Mouse (Mus musculus): Measurements from ENCODE around the gene Tmem159. TPM values are rescaled to one million over a fixed set of nuclear protein-coding genes. Genes with fewer than 3 reads are reported as not detected.

The Tmem159 gene
- polyA plus RNA-seq, 1 experiment from 2014 or later: 7.7 TPM

DNA sequence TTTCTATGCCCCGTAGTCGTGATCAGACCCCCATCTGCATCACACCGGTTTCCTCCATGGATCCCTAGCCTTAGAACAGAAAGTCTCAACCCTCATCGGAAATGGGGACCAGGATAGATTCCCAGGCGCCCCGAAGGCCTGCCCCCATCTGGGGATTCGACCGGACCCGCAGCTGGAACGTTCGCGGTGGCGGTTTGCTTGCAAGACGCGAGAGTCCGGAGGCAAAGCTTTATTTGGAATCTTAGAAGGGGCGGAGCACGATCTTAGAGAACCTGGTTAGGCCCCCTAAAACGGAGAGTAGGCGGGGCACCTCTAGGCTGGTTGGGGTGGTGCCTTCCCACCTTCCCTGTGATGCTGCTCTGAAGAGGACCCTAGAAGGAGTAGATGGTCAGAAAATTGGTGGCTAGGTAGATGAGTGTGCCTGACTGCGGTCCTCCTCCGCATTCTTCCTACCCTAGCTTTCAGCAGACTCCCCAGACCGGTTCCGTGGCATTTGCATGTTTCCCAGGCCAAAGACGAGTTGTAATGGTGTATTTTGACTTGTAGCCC is 940 bp downstream of the Tmem159 start:
- Histone ChIP-seq H3K27ac (replicated peaks) (no peak overlapping the region), H3K9ac (replicated peaks) (peak overlapping the region; percentile 47; the same call in 1 of the 2 replicates), H3K9me3 (no peaks in the 10 kb centered on the region), H3K36me3 (no peaks in the 10 kb centered on the region), H3K4me2 (replicated peaks) (peak overlapping the region; percentile 81), H3K4me3 (peak overlapping the region; percentile 47), H3K27me3 (peaks cover 16% of the 10 kb centered on the region; the same call in 1 of the 2 replicates), H3K4me1 (peaks cover 22% of the 10 kb centered on the region)
- peak; percentile 31; the same call in 1 of the 2 replicates for ATAC-seq (replicated peaks)
- WGBS: 4% methylated on average over 25 of the region's 25 CpGs

GRCm38 (mm10) chr7:120104975-120105374 is 2.8 kb downstream of the Tmem159 start:
- Histone ChIP-seq H3K4me3 (no peak overlapping the region), H3K27me3 (peaks cover 16% of the 10 kb centered on the region; the same call in 1 of the 2 replicates), H3K27ac (replicated peaks) (no peak overlapping the region), H3K4me1 (peaks cover 22% of the 10 kb centered on the region), H3K9ac (replicated peaks) (no peak overlapping the region), H3K9me3 (no peaks in the 10 kb centered on the region), H3K4me2 (replicated peaks) (no peak overlapping the region), H3K36me3 (no peaks in the 10 kb centered on the region)
- 46% methylated on average over 3 of the region's 3 CpGs for WGBS
- ATAC-seq (replicated peaks): no peak

GRCm38 (mm10) chr7:120106356-120106755 is 4.2 kb downstream of the Tmem159 start:
- no peak overlapping the region for H3K4me3 ChIP-seq
- H3K4me1 ChIP-seq: peaks cover 22% of the 10 kb centered on the region
- H3K9ac ChIP-seq (replicated peaks): no peak overlapping the region
- H3K27ac ChIP-seq (replicated peaks): no peak overlapping the region
- 38% methylated on average over 2 of the region's 2 CpGs for WGBS
- H3K9me3 ChIP-seq: no peaks in the 10 kb centered on the region
- ATAC-seq (replicated peaks): no peak
- no peak overlapping the region for H3K4me2 ChIP-seq (replicated peaks)
- peaks cover 16% of the 10 kb centered on the region; the same call in 1 of the 2 replicates for H3K27me3 ChIP-seq
- H3K36me3 ChIP-seq: no peaks in the 10 kb centered on the region

- no peaks in the 10 kb centered on the region for H3K27me3 ChIP-seq
- H3K4me3 ChIP-seq: no peak overlapping the region
- ATAC-seq (replicated peaks): no peak
- 85% methylated on average over 5 of the region's 5 CpGs for WGBS
- H3K9me3 ChIP-seq: no peaks in the 10 kb centered on the region
- H3K4me2 ChIP-seq (replicated peaks): no peak overlapping the region
- H3K9ac ChIP-seq (replicated peaks): no peak overlapping the region
- no peaks in the 10 kb centered on the region for H3K36me3 ChIP-seq
- H3K27ac ChIP-seq (replicated peaks): no peak overlapping the region
- peaks cover 4% of the 10 kb centered on the region; the same call in 1 of the 2 replicates for H3K4me1 ChIP-seq
Measured at GRCm38 (mm10) chr7:120109676-120110075, 7.5 kb downstream of the Tmem159 start.

DNA sequence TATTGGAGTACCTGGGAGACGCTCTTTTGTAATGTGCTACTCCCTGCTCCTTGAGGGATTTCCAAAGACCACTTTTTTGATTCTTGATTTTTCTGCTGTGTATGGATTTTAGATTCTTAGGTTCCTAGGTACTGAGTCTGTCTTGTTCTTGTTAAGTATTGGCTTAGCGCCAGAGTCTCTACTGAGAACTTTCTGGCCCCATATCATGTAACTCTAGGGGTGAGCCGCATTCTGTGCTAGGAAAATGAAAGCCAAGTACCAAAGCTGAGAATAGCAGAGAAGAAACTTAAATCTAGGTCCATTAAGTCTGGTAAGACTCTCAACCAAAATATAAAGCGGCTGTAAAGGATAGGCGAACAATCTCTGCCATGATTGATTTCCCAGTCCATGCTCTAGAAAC is 14.8 kb downstream of the Tmem159 start:
- Histone ChIP-seq H3K27me3 (no peaks in the 10 kb centered on the region), H3K4me3 (no peak overlapping the region), H3K9ac (replicated peaks) (no peak overlapping the region), H3K36me3 (no peaks in the 10 kb centered on the region), H3K4me1 (no peaks in the 10 kb centered on the region), H3K9me3 (no peaks in the 10 kb centered on the region), H3K27ac (replicated peaks) (no peak overlapping the region), H3K4me2 (replicated peaks) (no peak overlapping the region)
- 89% methylated on average over 5 of the region's 5 CpGs for WGBS
- no peak for ATAC-seq (replicated peaks)

DNA sequence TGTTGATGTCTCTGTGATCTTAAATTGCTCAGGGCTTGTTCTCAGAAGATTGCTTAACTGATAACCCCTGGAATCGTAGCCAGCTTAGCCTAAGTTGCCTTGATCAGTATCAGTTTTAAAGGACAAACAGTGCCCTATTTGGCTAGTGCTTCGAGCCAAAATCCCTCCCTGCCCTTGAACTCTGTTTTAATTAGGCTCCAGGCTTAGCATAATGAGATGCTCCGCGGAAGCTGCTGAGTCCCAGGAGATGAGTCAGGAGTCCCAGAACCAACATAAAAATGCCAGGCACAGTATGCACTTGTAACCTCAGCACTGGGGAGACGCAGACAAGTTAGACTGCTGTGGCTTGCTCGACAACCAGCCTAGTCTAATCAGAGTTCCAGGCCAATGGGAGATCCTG is 15.4 kb downstream of the Tmem159 start:
- no peaks in the 10 kb centered on the region for H3K9me3 ChIP-seq
- ATAC-seq (replicated peaks): no peak
- H3K27ac ChIP-seq (replicated peaks): no peak overlapping the region
- H3K4me2 ChIP-seq (replicated peaks): no peak overlapping the region
- H3K4me3 ChIP-seq: no peak overlapping the region
- H3K4me1 ChIP-seq: no peaks in the 10 kb centered on the region
- H3K36me3 ChIP-seq: no peaks in the 10 kb centered on the region
- no peak overlapping the region for H3K9ac ChIP-seq (replicated peaks)
- WGBS: 30% methylated on average over 6 of the region's 6 CpGs
- H3K27me3 ChIP-seq: no peaks in the 10 kb centered on the region

DNA sequence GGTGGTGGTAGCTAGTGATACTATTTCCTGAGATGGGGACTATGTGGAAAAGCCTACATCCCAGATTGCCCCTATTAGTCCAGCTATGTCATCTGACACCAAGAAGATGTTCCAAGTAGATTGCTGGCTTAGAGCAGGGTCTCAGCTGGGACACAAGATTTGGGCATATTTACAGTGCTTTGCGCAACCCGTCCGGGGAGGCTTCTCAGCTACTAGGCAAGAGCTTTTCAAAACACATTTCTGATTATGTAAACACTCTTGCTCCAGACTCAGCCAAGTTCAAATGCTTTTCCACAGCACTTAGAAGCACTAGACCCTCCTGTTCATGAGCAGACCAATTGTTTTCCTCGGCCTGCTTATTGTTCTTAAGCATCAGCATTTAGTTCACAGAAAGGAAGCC is 21.6 kb downstream of the Tmem159 start:
- 87% methylated on average over 4 of the region's 4 CpGs for WGBS
- Histone ChIP-seq H3K4me1 (peaks cover 3% of the 10 kb centered on the region; the same call in 1 of the 2 replicates), H3K4me2 (replicated peaks) (no peak overlapping the region), H3K4me3 (no peak overlapping the region), H3K27ac (replicated peaks) (no peak overlapping the region), H3K9me3 (no peaks in the 10 kb centered on the region), H3K27me3 (no peaks in the 10 kb centered on the region), H3K9ac (replicated peaks) (no peak overlapping the region), H3K36me3 (no peaks in the 10 kb centered on the region)
- no peak for ATAC-seq (replicated peaks)

DNA sequence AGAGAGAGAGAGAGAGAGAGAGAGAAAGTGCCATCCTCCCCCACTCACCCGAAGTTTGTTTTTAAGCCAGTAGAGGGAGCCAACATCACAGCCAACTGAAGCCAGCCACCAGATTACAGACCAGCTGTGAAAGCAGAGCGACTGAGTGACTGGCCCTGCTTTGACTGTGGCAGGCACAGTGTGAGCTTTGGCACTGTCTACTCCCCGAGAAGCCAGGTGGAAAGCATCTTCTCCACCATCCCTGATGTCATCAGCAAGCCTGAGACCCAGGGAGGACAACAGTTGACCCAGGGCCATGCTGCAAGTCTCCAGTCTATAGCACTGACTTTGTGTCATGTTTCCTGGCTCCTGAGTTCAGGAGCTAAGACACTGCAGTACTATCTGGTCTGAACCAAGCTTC is 22.7 kb downstream of the Tmem159 start:
- Histone ChIP-seq H3K9me3 (no peaks in the 10 kb centered on the region), H3K27me3 (no peaks in the 10 kb centered on the region), H3K4me2 (replicated peaks) (no peak overlapping the region), H3K27ac (replicated peaks) (no peak overlapping the region), H3K36me3 (no peaks in the 10 kb centered on the region), H3K4me3 (no peak overlapping the region), H3K9ac (replicated peaks) (no peak overlapping the region), H3K4me1 (peaks cover 3% of the 10 kb centered on the region; the same call in 1 of the 2 replicates)
- peak; percentile 90 for ATAC-seq (replicated peaks)
- WGBS: 2% methylated on average over 3 of the region's 3 CpGs

- no peak overlapping the region for H3K27ac ChIP-seq (replicated peaks)
- no peak overlapping the region for H3K4me3 ChIP-seq
- peaks cover 3% of the 10 kb centered on the region; the same call in 1 of the 2 replicates for H3K4me1 ChIP-seq
- H3K9me3 ChIP-seq: no peaks in the 10 kb centered on the region
- H3K9ac ChIP-seq (replicated peaks): no peak overlapping the region
- no peaks in the 10 kb centered on the region for H3K36me3 ChIP-seq
- WGBS: 9% methylated on average over 5 of the region's 5 CpGs
- no peak overlapping the region for H3K4me2 ChIP-seq (replicated peaks)
- no peak for ATAC-seq (replicated peaks)
- H3K27me3 ChIP-seq: no peaks in the 10 kb centered on the region
Measured at GRCm38 (mm10) chr7:120126976-120127685, 25.0 kb downstream of the Tmem159 start.

DNA sequence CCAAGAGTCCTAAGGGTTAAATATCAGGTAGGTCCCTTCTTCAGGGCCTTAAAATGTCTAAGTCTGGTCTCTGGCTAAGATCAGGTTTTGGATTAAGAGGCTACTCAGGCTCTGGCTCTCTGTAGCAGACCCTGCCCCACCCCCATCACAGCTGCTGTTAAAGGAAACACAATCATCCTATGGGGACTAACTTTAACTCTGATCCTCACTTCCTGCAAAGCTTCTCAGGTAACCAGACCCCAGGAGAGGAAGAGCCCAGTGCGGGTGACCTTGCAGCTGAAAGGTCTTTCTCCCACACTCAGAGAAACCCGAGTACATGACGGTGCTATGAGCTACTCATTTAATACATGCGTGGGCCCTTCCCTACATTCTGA is 25.5 kb downstream of the Tmem159 start:
- H3K36me3 ChIP-seq: no peaks in the 10 kb centered on the region
- no peak overlapping the region for H3K4me3 ChIP-seq
- peaks cover 3% of the 10 kb centered on the region; the same call in 1 of the 2 replicates for H3K4me1 ChIP-seq
- ATAC-seq (replicated peaks): no peak
- H3K4me2 ChIP-seq (replicated peaks): no peak overlapping the region
- H3K9ac ChIP-seq (replicated peaks): no peak overlapping the region
- H3K27ac ChIP-seq (replicated peaks): no peak overlapping the region
- H3K27me3 ChIP-seq: no peaks in the 10 kb centered on the region
- no peaks in the 10 kb centered on the region for H3K9me3 ChIP-seq
- 53% methylated on average over 4 of the region's 4 CpGs for WGBS

DNA sequence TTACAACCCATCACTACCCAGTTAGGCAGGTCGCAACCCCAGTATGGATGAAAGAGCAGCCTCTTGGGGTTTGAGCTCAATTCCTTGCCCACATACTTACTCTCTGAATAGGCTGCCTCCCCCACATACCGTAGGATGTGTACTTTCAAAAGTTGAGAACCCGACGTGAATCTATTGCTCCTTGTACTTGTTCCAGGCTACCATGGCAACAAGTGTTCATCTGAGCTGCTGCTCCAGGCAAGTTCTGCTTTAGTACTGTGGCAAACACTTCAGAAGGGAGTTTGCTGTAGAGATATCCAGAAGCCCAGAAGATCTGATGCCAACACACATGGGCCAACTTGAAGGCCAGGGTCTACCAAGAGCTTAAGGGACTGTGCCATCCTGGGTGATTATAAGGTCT is 26.8 kb downstream of the Tmem159 start:
- 48% methylated on average over 4 of the region's 4 CpGs for WGBS
- H3K9ac ChIP-seq (replicated peaks): no peak overlapping the region

GRCm38 (mm10) chr7:120142743-120143142 is 40.6 kb downstream of the Tmem159 start:
- WGBS: 83% methylated on average over 1 of the region's 1 CpGs
- H3K27me3 ChIP-seq: no peaks in the 10 kb centered on the region
- no peak overlapping the region for H3K4me3 ChIP-seq
- H3K27ac ChIP-seq (replicated peaks): no peak overlapping the region
- H3K4me2 ChIP-seq (replicated peaks): no peak overlapping the region
- no peaks in the 10 kb centered on the region for H3K36me3 ChIP-seq
- no peak for ATAC-seq (replicated peaks)
- H3K9ac ChIP-seq (replicated peaks): no peak overlapping the region
- no peaks in the 10 kb centered on the region for H3K4me1 ChIP-seq
- H3K9me3 ChIP-seq: no peaks in the 10 kb centered on the region

More for the DNA sequence above, 26.8 kb downstream of the Tmem159 start:
- no peak overlapping the region for H3K4me2 ChIP-seq (replicated peaks)
- no peaks in the 10 kb centered on the region for H3K27me3 ChIP-seq
- peaks cover 3% of the 10 kb centered on the region; the same call in 1 of the 2 replicates for H3K4me1 ChIP-seq
- no peak overlapping the region for H3K4me3 ChIP-seq
- no peaks in the 10 kb centered on the region for H3K36me3 ChIP-seq
- H3K9me3 ChIP-seq: no peaks in the 10 kb centered on the region
- no peak for ATAC-seq (replicated peaks)
- no peak overlapping the region for H3K27ac ChIP-seq (replicated peaks)

Data from forebrain, embryonic 15.5 days (tissue).